Mouse (Mus musculus) left cerebral cortex, adult 2 months (tissue): Measurements from ENCODE around the gene Sorcs3. TPM values are rescaled to one million over a fixed set of nuclear protein-coding genes. Genes with fewer than 3 reads are reported as not detected.

ENCODE experiments used
- DNase-seq, 2 experiments: peaks; one replicate each; pipeline ENCODE4 v3.0.0; 2021 to 2022; ENCODE audit warnings: low spot score in 2 of 2, mixed read lengths in 1 of 2; ENCODE audit errors: extremely low spot score in 1 of 2
- H3K27ac ChIP-seq: fragments of 200-600 bp; 2 replicates; pipeline ENCODE4 v1.8.1; 2022
- H3K4me3 ChIP-seq: fragments of 200-600 bp; 2 replicates; pipeline ENCODE4 v1.8.1; 2022
- CTCF ChIP-seq: fragments of 200-600 bp; IDR thresholded peaks from 2 replicates; pipeline ENCODE4 v1.8.1; 2022; ENCODE audit warnings: antibody characterized with exemption, mild to moderate bottlenecking, moderate library complexity
- intact Hi-C: fragments of 180-260 bp; cut with DNase I; formaldehyde crosslinking; loops from one replicate; pipeline ENCODE4 v1.15.1; 2025
- total RNA-seq, 2 experiments: library from RNA; stranded (reverse); gene quantifications; 2 replicates each; pipeline ENCODE4 v1.2.3; 2021

Gene Sorcs3
- total RNA-seq, 2 experiments from 2014 or later: 38.8 to 51.0 TPM

DNA sequence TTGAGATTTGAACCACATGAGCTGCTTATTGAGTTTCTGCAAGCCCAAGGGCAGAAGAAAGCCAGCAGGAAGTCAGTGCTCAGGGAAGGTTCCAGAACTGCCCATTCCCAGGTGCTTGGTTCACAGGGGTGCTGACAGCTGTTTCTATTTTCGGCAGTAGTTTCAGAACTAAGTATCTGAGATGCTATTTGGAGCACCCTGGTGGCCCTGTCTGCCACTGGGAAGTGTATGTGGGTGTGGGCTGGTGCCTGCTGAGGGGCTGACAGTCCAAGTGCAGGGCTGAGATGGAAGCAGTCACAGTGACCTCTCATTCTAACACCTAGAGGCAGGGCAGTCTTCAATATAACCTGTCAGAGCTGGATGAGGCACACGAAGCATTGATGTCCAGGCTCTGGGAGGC is 127.3 kb downstream of the Sorcs3 start:
- DNase-seq: no peak
- no peak for TF ChIP-seq CTCF
- H3K27ac ChIP-seq: no peak overlapping the region
- H3K4me3 ChIP-seq: no peak overlapping the region
- intact Hi-C loops: loop anchor here (5.0 kb wide), 1 partner anchor 59 kb away; no protein-coding TSS in a partner anchor

DNA sequence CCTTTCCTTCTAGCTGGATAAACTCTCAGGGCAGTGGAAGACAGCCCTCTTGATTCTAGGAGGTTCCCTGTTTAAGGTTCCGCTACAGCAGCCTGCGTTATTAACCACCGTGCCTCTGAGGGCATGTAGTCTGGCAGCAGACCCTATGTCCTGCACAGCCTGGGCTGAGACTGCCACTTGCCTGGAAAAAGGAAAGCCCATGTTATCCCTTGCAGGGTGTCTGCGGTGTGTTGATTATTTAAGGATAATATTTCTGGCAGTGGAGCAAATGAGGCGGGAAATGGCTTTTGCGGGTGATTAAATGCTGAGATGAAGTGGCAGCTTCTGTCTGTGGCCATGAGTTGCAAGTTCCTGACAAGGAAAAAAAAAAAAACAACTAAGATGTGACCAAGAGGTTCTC is 131.6 kb downstream of the Sorcs3 start:
- intact Hi-C loops: no loop called here
- Histone ChIP-seq H3K27ac (no peak overlapping the region), H3K4me3 (no peak overlapping the region)
- no peak for TF ChIP-seq CTCF
- DNase-seq: no peak

DNA sequence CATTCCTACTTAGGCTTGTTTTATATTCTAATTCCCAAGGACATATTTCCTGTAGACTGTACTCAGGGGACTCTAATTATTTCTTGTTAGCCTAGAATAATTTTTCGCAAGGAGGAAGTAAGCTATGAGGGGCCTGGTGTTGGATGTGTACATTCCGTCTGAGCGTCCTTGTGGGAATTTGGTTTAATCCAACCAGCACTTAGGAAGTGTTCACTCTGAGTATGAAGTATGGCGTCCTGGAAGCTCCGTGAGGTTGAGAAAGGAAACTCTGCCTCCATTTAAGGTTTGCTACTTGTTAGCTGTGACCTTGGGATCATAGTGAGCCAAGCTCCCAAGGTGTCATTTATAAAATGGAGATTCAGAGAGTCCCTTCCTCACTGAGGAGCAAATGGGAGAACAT is 132.3 kb downstream of the Sorcs3 start:
- Histone ChIP-seq H3K27ac (no peak overlapping the region), H3K4me3 (no peak overlapping the region)
- DNase-seq: no peak
- intact Hi-C loops: no loop called here
- TF ChIP-seq CTCF: no peak

DNA sequence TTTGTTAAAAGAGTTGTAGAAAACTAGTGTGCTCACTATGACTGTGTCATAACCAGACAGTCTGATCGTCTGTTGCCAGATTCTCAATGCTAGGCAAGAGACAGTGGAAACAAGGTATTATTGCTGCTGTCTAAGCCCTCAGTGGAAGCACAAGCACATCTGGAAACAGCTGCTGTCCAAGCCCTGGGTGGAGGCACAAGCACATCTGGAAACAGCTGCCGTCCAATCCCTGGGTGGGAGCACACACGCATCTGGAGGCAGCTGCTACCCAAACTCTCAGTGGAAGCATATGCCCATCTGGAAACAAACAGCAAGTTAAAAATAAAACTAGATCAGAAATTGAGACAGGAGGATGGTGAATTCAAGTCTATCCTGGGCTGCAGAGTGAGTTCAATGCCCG is 136.9 kb downstream of the Sorcs3 start:
- DNase-seq: no peak
- no peak for TF ChIP-seq CTCF

DNA sequence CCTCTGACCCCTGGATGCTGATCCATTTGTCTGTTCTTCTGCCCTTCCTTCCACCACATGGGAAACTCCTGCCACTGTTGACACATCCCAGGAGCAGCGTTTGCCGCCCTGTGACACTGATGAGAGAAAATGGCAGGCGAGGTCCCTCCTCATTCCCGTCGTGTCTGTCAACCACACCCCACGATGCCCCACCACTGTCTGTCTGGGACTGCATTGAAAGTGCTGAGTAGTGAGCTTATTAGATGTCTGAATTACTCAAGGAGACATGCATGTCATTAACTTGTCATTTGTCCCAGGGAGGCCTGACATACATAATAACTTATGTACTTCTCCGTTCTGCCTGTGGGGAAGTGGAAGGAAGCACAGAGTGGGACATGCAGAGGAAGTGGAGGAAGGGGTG is 137.6 kb downstream of the Sorcs3 start:
- intact Hi-C loops: no loop called here
- H3K27ac ChIP-seq: no peak overlapping the region
- H3K4me3 ChIP-seq: no peak overlapping the region
- no peak for DNase-seq
- TF ChIP-seq CTCF: no peak

More for the DNA sequence above, 136.9 kb downstream of the Sorcs3 start:
- intact Hi-C loops: no loop called here
- Histone ChIP-seq H3K4me3 (no peak overlapping the region), H3K27ac (no peak overlapping the region)

- intact Hi-C loops: no loop called here
- H3K4me3 ChIP-seq: no peak overlapping the region
- no peak overlapping the region for H3K27ac ChIP-seq
- no peak for TF ChIP-seq CTCF
- DNase-seq: no peak
Measured at GRCm38 (mm10) chr19:48347116-48347515, 141.3 kb downstream of the Sorcs3 start.

- TF ChIP-seq CTCF: no peak
- H3K27ac ChIP-seq: no peak overlapping the region
- no peak overlapping the region for H3K4me3 ChIP-seq
- intact Hi-C loops: no loop called here
- DNase-seq: no peak
Measured at GRCm38 (mm10) chr19:48356806-48357205, 151.0 kb downstream of the Sorcs3 start.

- intact Hi-C loops: no loop called here
- DNase-seq: no peak
- no peak for TF ChIP-seq CTCF
- Histone ChIP-seq H3K4me3 (no peak overlapping the region), H3K27ac (no peak overlapping the region)
Measured at GRCm38 (mm10) chr19:48362167-48362566, 156.3 kb downstream of the Sorcs3 start.

- peak overlapping the region; percentile 62 for H3K27ac ChIP-seq
- no peak overlapping the region for H3K4me3 ChIP-seq
- TF ChIP-seq CTCF: no peak
- DNase-seq: peak; percentile 53 to 71
- intact Hi-C loops: loop anchor here (2.0 to 5.0 kb wide), 2 partner anchors 107 to 161 kb away; partner anchors contain the start of gene Sorcs3
Measured at GRCm38 (mm10) chr19:48368056-48368455, 162.2 kb downstream of the Sorcs3 start.

- TF ChIP-seq CTCF: no peak
- Histone ChIP-seq H3K27ac (no peak overlapping the region), H3K4me3 (no peak overlapping the region)
- DNase-seq: no peak
- intact Hi-C loops: no loop called here
Measured at GRCm38 (mm10) chr19:48371787-48372186, 166.0 kb downstream of the Sorcs3 start.

- Histone ChIP-seq H3K4me3 (no peak overlapping the region), H3K27ac (no peak overlapping the region)
- intact Hi-C loops: no loop called here
- DNase-seq: no peak
- TF ChIP-seq CTCF: no peak
Measured at GRCm38 (mm10) chr19:48378006-48378540, 172.2 kb downstream of the Sorcs3 start.

DNA sequence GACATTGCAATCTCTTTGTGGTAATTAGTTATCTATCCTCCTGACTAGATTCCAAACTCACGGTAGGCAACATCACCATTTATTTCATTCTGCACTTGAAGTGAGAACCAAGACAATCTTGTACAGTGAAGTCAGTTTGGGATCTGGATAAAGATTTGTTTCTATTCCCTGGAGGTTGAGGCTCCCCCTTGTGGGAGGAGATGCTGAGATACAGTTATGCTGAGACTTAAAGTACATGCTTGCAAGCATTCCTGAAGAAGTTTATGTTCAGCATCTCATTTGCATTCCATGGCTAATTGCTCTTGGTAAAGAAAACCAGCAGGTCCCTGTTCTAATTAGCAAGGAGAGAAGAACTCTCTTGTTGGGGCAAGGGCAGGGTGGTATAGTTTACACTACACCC is 185.7 kb downstream of the Sorcs3 start:
- intact Hi-C loops: loop anchor here (1.0 to 5.0 kb wide), 4 partner anchors 59 to 403 kb away; no protein-coding TSS in a partner anchor
- no peak overlapping the region for H3K4me3 ChIP-seq
- H3K27ac ChIP-seq: no peak overlapping the region
- peak; percentile 38 to 47 for DNase-seq
- peak; percentile 69 for TF ChIP-seq CTCF

- no peak for TF ChIP-seq CTCF
- no peak overlapping the region for H3K4me3 ChIP-seq
- DNase-seq: no peak
- no peak overlapping the region for H3K27ac ChIP-seq
- intact Hi-C loops: no loop called here
Measured at GRCm38 (mm10) chr19:48404774-48405495, 199.1 kb downstream of the Sorcs3 start.
